Mouse (Mus musculus) lung, adult 2 months (tissue): ENCODE results near the gene Axin1. TPM values are rescaled to one million over a fixed set of nuclear protein-coding genes. Genes with fewer than 3 reads are reported as not detected.
A peak's percentile ranks its signal among the peaks of the same experiment; 100 is the strongest.
"Not testable (repeated sequence)": the region's sequence is repeated elsewhere in the genome, so short reads cannot be mapped to it uniquely, and the experiment has no call there.

Experiments
- DNase-seq: peaks from one replicate; pipeline ENCODE4 v3.0.0; 2022
- H3K4me1 ChIP-seq: fragments of 200-500 bp; 2 replicates; pipeline ENCODE4 v1.6.1; 2011; ENCODE audit warnings: low read length; ENCODE audit not compliant: control insufficient read depth, insufficient read depth
- H3K4me3 ChIP-seq: fragments of 200-500 bp; replicated peaks from 2 replicates; pipeline ENCODE3; 2011; ENCODE audit warnings: low read depth, mild to moderate bottlenecking, control low read depth, low read length; ENCODE audit errors: extremely low read depth
- CTCF ChIP-seq: fragments of 200-500 bp; IDR thresholded peaks from 2 replicates; pipeline ENCODE4 v1.5.1; 2011; ENCODE audit warnings: mild to moderate bottlenecking, low read length, control low read depth; ENCODE audit not compliant: insufficient read depth
- POLR2A ChIP-seq: fragments of 200-500 bp; IDR thresholded peaks from 2 replicates; pipeline ENCODE4 v1.6.1; 2011; ENCODE audit warnings: low read depth, mild to moderate bottlenecking, control low read depth, low read length, borderline replicate concordance; ENCODE audit errors: extremely low read depth
- WGBS: fragments of 180-500 bp; shearing (Covaris S2); methylation state at CpG from one replicate; pipeline ENCODE4 v1.1.7; 2018; 5-methylcytosine and 5-hydroxymethylcytosine counted together
- polyA plus RNA-seq: library from polyadenylated mRNA; depleted of rRNA; stranded (reverse); fragments of >200 nt; gene quantifications from 2 replicates; pipeline ENCODE4 v1.2.3, GENCODE M21; 2012

Axin1 gene
- polyA plus RNA-seq, 1 experiment = 17.5 TPM

GRCm38 (mm10) chr17:26137751-26138130 is 747 bp upstream of the Axin1 start:
- H3K4me3 ChIP-seq = no peak overlapping the region
- H3K4me1 ChIP-seq = peaks cover 6% of the 10 kb centered on the region
- DNase-seq = no peak
- 68% methylated on average over 2 of the region's 2 CpGs for WGBS
- no peak for TF ChIP-seq CTCF
- no peak for TF ChIP-seq POLR2A

- Histone ChIP-seq H3K4me3 (peak overlapping the region; percentile 86), H3K4me1 (peaks cover 6% of the 10 kb centered on the region)
- 4% methylated on average over 55 of the region's 58 CpGs for WGBS
- TF ChIP-seq CTCF = no peak
- TF ChIP-seq POLR2A = no peak
- no peak for DNase-seq
Observed at GRCm38 (mm10) chr17:26138901-26139381, 453 bp downstream of the Axin1 start.

DNA sequence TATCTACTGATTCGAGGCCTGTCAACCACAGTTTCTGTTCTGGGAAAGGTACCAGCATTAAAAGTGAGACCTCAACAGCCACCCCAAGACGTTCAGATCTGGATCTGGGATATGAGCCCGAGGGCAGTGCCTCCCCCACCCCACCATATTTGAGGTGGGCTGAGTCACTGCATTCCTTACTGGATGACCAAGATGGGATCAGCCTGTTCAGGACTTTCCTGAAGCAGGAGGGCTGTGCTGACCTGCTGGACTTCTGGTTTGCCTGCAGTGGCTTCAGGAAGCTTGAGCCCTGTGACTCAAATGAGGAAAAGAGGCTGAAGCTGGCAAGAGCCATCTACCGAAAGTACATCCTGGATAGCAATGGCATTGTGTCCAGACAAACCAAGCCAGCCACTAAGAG is 4.3 kb downstream of the Axin1 start:
- peaks cover 6% of the 10 kb centered on the region for H3K4me1 ChIP-seq
- TF ChIP-seq CTCF (no peak), POLR2A (no peak)
- no peak overlapping the region for H3K4me3 ChIP-seq
- DNase-seq = no peak
- WGBS = 65% methylated on average over 4 of the region's 4 CpGs

DNA sequence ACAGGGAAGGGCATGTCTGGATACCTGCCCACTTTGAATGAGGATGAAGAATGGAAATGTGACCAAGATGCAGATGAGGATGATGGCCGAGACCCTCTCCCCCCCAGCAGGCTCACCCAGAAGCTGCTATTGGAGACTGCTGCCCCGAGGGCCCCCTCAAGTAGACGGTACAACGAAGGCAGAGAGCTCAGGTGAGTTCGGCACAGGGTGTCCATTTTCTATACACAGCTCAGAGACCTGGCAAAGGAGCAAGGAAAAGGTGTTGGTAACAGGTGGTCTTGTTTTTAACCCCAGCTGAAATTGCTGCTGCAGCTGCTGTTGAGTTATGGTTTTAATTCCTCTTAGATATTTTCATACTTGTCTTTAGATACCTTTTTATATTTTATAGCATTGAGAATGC is 4.9 kb downstream of the Axin1 start:
- DNase-seq = no peak
- TF ChIP-seq POLR2A (no peak), CTCF (no peak)
- WGBS = 94% methylated on average over 5 of the region's 5 CpGs
- H3K4me1 ChIP-seq = peaks cover 6% of the 10 kb centered on the region
- H3K4me3 ChIP-seq = no peak overlapping the region

- Histone ChIP-seq H3K4me1 (no peaks in the 10 kb centered on the region; the same call in 1 of the 2 replicates), H3K4me3 (no peak overlapping the region)
- TF ChIP-seq CTCF (no peak), POLR2A (no peak)
- 76% methylated on average over 2 of the region's 2 CpGs for WGBS
- no peak for DNase-seq
Observed at GRCm38 (mm10) chr17:26149056-26149455, 10.6 kb downstream of the Axin1 start.

DNA sequence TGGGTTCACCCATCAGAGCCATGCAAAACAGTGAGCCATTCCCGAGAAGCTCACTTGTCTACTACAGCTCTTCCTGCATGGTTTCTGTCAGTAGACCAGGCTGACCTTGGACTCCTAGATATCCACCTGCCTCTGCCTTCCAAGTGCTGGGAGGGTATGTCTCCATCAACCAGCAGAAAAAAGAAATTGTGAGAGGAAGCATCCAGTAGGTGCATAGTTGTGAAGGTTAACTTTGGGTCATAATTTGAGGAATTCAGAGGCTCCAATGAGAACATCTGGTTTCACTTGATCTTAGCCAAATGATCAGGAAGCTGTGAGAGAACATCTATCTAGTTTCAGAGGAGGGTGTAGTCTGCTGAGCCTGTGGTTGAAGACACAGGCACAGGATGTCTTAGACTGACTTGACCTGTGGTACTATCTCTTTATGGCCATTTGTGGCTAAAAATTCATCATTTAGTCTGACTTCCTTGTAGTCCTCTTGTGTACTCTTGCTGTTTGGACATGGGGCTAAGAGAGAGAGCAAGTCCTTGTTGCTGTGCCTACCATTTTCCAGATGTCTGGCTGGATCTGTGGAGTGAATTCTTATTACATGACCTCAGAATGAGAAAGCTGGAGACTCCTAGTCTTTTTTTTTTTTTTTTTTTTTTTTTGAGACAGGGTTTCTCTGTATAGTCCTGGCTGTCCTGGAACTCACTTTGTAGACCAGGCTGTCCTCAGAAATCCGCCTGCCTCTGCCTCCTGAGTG is 13.6 kb downstream of the Axin1 start:
- no peaks in the 10 kb centered on the region; the same call in 1 of the 2 replicates for H3K4me1 ChIP-seq
- H3K4me3 ChIP-seq = no peak overlapping the region
- TF ChIP-seq CTCF = no peak
- TF ChIP-seq POLR2A = no peak
- no peak for DNase-seq
- WGBS = 93% methylated on average over 2 of the region's 2 CpGs

DNA sequence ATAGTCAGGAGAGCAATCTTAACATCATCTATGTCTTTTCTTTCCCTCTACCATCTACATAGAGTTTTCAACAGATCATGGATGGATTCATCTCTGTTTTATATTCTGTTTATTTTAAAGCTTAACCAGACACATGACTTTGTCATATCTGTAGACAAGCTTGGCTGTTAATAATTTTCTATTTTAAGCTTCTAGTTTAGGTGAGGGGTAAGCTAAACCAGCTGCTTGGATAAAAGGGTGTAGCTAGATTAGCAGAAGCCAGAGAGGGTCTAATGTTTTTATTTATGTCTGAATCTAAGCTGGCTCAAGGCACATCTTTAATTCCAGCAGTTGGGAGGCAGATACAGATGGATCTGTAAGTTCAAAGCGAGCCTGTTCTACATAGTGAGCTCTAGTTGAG is 24.2 kb downstream of the Axin1 start:
- H3K4me1 ChIP-seq = 0 out of 2 replicates have a peak, but pooled peaks cover 3% of the 10 kb centered on the region
- H3K4me3 ChIP-seq = no peak overlapping the region
- TF ChIP-seq CTCF (no peak), POLR2A (no peak)
- DNase-seq = no peak
- WGBS = 78% methylated on average over 1 of the region's 1 CpGs

- Histone ChIP-seq H3K4me3 (no peak overlapping the region), H3K4me1 (peaks cover 3% of the 10 kb centered on the region; the same call in 1 of the 2 replicates)
- 55% methylated on average over 2 of the region's 2 CpGs for WGBS
- no peak for DNase-seq
- TF ChIP-seq CTCF (no peak), POLR2A (no peak)
Observed at GRCm38 (mm10) chr17:26168039-26168438, 29.6 kb downstream of the Axin1 start.

DNA sequence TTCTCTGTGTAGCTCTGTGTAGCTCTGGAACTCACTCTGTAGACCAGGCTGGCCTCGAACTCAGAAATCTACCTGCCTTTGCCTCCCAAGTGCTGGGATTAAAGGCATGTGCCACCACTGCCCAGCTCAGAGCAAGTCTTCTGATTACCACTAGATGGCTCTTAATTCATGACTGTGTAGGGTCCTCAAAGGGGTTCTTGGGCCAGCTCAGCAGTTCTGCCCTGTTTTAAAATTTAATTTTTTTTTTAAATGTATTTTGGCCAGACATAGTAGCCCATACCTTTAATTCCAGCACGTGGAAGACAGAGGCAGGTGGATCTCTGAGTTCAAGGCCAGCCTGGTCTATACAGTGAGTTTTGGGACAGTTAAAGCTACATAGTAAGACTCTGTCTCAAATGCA is 36.8 kb downstream of the Axin1 start:
- WGBS = 91% methylated on average over 2 of the region's 2 CpGs
- H3K4me3 ChIP-seq, DNase-seq, H3K4me1 ChIP-seq: not testable (repeated sequence)

DNA sequence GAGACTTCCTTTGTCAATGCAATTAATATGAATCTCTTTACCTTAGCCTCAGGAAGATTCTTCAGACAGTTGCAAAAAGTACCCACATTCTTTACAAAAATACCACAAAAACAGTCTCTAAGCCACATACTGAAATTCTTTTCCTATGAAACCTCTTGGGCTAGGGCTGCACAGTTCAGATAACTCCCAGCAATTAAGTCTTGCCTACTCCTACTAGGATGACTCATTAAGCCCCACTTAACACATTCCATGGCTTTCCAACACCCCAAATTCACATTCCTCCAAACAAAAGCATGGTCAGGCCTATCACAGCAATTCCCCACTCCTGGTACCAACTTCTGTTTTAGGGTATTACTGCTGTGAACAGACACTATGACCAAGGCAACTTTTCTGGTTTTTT is 40.1 kb downstream of the Axin1 start:
- DNase-seq = no peak
- H3K4me1 ChIP-seq = no peaks in the 10 kb centered on the region
- TF ChIP-seq CTCF (no peak), POLR2A (no peak)
- H3K4me3 ChIP-seq = no peak overlapping the region
